Mouse (Mus musculus) NIH3T3 (cell line): Measurements from ENCODE around the gene Larp1.

Experiments
- DNase-seq: peaks from one replicate; pipeline ENCODE4 v3.0.0-alpha.2; 2012; ENCODE audit warnings: low read depth

Larp1 gene

DNA sequence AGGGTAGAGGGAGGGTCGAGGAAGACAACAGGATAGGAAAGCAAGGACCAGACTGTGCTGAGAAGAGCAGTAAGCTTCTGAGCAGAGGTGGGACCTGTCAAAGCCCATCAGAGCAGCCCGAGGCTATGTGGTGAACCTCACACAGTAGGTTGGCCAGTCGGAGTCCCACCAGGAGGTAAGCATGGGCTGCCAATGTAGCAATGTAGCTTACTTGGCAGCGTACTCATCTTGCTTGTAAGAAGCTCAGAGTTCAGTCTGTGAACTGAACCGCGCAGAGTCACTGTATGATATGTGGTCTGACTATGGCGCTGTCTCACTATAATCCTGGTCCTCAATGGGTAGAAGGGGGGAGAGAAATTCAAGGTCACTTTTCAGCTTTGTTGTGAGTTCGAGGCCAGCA, 5.7 kb upstream of the Larp1 start:
- DNase-seq = no peak

DNA sequence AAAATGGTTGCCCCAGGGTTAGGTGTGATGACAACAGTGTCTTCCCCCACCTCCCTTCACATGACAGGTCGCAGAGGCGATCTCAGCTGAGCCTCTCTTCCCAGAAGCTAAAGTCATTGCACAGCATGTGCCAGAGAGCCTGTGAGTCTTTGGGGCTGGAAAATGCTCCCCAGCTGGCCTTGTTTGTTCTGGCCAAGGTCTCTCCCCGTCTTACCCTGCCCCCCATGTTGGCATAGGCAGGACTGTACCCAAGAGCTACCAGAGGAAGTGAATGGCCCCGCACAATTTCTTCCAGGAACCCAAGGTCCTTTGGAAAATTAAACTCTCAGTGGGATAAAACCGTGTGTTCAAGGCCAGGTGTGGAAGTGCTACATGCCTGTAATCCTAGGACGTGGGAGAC, 5.1 kb upstream of the Larp1 start:
- no peak for DNase-seq

DNA sequence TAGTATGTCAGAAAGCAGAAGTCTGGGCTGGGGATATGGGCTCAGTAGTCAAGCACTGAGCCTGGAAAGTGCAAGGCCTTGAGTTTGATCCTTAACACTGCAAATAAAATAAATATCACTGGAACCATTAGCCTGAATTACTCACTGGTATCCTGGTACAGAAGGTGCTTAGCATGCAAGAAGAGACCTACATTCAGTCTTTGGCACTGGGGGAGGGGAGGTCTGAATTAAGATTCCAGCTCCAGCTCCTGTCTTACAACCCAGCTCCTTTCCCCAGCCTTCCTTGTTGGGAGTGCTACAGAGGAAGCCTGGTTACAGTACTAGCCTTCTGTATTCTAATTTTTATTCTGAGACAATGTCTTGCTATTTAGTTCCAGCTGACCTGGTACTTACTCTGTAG, 3.8 kb upstream of the Larp1 start:
- DNase-seq = no peak

DNA sequence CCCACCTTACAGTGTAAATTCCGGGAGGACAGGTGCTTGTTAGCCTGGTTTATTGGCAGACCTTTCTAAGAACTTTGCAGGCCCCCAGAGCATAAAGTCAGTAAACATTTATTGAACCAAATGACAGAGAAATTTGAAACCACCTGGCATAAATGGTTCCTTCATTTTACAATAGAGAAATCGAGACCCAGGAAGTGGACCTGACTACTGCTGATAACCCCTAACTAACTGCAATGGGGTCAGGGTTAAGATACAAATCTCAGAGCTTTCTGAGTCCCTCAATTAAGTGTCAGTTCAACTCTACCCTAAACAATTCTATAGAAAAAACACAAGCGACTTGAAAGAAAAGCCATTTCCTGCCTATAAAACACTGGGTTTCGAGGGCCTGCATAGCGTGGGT, 851 bp upstream of the Larp1 start:
- no peak for DNase-seq

DNA sequence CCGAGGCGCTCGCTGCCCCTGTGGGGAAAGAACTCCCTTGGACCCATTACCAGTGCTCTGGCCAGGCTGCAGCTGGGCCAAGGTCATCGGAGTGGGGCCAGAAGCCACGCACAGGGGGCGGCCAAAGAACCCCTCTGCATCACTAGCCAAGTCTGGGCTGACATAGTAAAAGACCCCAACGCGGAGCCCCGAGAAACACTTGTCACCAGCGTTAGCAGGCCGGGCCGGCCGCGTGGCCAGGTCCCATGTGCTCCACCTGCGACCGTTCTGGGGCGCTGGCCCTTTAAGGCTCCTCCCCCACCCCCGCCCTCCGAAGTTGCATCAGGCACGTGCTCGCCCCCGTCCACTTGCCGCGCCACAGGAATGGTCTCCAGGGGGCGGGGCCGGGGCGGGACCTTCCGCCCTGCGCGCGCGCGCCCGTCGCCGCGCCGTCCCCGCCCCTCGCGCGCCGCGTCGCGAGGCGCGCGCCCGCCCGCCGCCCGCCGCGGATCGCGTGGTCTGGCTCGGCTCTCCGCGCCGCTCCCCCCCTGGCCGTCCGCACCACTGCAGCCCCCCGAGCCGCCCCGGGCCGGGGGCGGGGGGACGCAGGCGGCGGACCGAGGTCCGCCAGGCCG, 320 bp upstream of the Larp1 start:
- peak; percentile 97 for DNase-seq

DNA sequence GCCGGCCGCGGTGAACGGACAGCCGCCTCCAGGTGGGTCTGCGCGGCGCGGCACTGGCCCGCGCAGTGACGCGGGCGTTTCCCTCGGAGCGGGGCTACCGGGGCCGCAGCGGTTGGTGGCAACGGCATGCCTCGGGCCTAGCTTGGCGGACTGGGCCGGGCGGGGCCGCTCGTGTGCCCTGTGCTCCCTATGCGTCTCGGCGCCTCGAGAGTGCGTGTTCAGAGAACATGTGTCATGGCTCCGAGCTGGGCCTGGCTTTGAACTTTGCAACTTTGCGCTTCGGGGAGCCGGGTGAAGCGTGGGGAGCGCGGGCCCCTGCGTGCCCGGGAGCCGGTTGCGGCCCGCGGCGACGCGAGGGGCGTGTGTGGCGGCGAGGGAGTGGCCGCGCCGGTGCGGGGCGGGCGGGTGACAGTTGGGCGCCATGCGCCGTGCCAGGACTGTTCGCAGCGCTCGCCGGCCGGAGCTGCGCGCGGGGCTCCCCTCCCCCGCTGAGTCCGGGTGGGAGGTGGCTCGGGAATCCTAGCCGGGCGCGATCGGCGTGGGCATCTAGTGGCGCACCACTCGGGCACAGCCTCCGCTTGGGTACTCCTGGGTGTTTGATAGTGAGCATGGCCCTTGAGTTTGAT, 765 bp downstream of the Larp1 start:
- DNase-seq = peak; percentile 66

DNA sequence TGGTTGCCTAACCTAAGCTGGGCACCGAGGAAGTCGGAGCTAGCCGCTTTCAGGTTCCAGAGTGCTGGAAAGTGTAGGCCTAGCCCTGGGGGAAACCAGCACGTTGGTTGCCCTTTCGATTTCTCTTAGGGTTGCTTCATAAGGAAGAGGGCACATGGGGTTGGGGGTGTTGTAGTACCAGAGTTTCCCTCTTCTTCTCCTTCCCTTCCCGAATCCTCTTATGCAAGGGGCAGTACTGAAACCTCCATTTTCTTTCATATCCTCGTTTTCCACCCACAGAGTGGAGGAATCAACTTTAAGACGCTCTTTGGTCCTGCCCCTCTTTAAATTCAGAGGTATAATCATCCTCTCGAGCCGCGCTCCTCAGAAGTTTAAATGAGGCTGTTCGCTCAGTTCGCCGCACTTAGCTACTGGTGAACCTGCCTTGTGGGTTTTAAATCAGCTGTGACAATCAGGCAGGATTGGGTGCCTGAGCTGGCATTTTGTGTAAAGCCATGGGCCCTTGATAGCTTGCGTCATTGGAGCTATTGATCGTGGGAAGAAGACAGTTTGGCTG, 1.4 kb downstream of the Larp1 start:
- DNase-seq = peak; percentile 47

DNA sequence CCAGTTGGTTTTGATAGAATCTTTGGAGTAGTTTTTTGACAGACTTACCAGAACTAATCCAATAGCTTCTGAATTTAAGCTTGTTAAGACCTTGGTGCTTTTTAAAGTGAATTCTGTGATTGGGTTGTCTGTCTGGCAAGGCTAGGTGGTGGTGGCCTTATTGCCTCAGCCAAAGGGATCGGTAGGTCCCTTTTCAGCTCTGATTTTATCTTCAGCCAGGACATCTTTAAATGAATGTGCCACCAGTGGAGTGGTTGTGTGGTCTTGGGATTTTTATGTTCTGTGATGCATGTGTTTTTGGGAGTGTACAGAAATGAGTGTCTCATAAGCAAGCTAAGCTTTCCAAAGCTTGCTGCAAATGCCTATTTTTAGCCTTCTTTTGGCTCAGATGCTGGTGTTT, 2.1 kb downstream of the Larp1 start:
- peak; percentile 44 for DNase-seq

DNA sequence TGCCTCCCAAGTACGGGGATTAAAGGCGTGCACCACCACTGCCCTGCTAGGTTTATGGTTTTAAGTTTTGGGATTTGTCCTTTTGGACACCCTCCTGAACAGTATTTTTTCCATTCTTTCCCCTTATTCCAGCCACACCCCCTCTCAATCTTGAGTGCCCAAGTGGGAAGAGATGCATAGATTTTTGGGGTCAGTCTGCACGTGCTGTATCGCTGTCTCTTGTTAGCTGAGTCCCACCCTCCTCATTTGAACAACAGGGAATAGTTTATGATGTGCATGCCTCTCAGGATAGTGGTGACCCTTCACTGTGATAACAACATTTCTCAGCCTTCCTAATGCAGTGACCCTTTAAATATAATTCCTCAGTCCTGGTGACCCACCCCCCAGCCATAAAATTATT, 2.9 kb downstream of the Larp1 start:
- DNase-seq = no peak

DNA sequence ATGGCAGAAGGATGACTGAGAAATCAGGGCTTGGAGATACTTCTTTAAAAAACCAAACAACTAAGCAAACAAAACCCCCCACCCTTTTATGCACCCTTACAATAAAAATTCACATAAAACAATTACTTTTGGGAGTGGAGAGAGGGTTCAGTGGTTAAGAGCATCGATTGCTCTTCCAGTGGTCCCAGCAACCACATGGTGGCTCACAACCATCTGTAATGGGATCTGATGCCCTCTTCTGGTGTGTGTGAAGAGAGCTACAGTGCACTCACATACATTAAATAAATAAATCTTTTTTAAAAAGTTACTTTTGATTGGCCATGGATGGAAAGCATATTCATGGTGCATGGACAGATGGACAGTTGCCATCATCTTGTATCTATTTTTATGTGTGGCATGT, 3.8 kb downstream of the Larp1 start:
- no peak for DNase-seq

DNA sequence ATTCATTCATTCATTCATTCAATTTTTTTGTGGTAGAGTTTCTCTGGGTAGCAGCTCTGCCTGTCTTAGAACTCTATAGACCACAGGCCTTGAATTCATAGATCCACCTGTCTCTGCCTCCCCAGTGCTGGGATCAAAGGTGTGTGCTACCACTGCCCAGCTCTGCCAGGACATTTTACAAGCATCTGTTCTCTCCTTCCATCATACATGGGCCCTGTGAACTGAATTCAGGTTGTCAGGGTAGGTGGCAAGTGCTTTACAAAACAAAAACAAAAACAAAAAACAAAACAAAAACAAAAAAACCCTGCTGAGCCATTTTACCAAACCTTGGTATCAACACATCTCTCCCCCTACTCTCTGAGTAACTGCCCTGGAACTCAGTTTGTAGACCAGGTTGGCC, 4.2 kb downstream of the Larp1 start:
- no peak for DNase-seq

DNA sequence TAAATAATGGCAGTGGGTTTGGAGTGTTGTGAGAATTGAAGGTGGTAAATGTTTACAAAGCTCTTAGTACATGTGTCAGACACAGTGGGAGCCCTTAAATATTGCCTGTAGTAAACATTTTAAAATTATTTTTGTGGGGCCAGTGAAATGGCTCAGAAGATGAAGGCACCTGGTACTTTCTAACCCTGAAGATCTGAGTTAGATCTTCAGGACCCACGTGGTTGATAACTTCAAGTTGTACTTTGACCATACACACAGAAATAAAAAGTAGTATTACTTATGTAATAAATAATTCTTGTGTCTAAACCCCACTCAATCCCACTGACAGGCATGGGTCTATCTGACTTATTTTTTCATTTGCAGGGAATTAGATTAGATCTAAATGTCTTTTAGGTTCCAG, 5.7 kb downstream of the Larp1 start:
- DNase-seq = no peak

DNA sequence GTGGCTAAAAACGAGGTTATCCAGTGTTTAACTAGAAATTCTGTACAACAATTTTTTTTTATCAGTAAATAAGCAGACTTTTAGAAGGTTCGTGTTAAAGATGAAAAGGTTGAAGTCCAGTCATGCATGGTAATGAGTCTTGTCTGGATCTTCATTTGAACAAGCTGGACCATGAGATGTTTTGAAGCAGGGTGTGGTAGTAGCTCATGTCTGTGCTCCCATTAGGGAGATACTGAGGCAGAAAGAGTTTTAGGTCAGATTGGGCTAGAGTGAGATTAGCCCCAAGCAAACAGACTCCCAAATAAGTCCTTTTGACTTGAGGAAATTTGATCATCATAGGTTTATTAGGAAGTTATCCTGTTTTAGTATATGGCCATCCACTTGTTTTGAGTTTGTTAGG, 6.5 kb downstream of the Larp1 start:
- DNase-seq = no peak

DNA sequence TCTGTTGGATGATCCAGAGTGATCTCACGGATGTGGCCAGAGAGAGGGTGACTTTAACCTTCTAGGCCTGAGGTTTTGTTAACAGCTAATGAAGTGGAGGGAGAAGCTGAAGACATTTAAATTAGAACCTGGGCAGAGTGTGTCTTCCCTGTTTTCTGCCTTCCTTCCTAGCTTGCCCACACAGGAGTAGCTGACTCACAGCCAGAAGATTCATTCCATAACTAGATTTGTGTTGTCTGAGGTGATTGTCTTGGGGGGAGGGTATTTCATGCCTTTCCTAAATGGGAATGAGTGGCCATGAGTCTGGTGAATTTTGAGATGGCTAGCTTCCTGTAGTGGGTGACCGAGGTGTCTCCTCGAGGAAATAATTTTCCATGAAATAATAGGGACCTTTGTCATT, 7.5 kb downstream of the Larp1 start:
- DNase-seq = no peak

DNA sequence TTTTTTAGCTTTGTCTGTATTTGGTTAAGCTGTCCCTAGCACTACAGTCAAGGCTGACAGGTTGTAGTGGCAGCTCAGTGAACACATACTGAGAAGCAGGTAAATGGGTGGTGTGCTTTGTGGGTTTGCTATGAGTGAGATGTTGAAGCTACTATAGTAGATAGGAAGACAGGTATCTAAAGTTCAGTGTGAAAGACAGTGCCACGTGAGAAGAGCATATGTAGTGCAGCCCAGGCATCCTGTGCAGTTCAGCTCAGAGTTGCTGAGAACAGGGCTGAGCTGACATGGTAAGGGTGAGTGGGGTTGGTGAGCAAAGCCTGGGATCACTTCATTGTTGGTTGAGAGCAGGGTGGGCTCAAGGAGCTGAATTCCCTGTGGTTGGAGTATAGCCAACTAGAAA, 8.6 kb downstream of the Larp1 start:
- no peak for DNase-seq

DNA sequence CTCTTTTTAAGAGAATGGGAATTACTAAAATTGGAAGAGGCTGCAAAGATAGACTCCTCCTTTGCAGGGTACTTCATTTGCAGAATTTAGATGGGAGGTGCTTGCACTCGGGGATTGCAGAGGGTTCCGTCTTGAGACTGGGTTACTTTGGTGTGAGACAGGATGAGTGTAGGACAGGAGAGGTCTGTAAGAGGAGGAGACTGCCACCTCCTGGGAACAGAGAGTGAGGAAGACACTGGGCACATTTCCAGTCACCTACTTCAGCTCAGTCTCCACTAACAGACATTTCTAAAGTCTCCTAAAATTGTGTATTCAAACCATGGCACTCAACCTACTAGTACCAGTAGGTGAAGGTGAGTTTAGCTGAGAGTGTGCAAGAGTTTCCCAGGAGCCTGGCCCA, 9.4 kb downstream of the Larp1 start:
- DNase-seq = peak; percentile 39

DNA sequence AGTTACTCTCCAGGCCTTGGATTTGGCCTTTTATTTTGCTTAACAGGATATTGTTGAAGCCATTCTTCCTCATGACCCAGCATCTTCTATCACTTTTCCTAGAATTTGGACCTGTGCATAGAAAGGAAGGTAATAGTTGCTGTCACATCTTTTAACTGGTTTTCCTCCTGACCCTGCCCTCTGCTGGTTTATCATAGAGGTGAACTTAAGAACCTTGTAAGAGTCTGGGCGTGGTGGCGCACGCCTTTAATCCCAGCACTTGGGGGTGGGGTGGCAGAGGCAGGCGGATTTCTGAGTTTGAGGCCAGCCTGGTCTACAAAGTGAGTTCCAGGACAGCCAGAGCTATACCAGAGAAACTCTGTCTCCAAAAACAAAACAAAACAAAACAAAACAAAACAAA, 9.8 kb downstream of the Larp1 start:
- DNase-seq = no peak

DNA sequence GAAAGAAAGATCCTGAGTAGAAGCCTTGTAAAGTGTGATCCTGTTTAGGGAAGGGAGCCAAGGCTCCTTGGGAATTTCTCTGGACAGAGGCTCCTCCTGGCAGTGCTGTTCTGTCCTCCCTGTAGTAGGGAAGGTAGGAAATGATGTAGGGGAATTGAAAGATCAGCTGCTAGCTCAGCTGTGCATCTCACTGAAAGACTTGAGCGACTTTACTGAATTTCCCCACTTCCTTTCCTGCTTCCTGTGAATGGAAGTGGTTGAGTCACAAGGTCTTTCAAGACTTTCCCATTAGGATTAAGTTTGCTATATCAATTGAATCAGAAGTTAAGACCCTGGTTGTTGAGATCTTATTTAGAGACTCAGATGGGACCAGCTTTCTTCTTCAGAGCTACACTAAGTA, 12.2 kb downstream of the Larp1 start:
- no peak for DNase-seq

DNA sequence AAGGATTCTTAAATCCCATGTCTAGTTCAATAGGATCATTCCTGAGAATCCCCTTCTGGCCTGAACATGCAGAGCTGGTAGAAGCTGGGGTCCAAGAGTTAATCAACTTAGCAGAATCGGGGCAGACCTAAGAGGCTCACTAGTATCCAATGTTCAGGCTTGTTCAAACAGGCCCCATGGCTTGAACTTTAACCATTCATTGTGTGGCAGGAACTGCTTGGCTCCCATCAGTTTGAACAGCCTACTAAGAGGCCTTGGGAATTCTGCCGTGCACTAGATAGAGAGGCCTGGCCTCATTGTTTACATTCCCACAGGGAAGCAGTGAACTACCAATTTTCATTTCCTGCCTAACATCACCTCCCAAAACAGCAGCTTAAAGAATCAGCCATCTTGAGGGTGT, 12.8 kb downstream of the Larp1 start:
- DNase-seq = no peak

DNA sequence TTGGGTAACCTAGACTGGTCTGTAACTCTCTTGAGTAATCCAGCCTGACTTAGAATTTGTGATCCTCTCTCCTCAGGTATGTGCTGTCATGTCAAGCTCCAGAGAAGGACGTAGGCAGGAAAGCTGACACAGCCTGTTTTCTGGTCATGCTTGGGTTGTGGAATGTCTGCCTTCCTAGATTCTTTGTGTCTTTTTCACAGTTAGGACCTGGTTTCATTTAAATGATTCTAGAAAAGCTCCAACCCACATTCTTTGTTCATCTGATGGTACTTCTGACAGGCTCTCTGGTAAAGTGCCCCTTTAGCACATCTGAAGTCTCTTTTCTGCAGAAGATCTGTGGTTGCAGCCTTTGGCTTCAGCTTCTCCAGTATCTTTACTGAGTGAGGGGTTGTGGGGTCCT, 15.4 kb downstream of the Larp1 start:
- DNase-seq = peak; percentile 12

DNA sequence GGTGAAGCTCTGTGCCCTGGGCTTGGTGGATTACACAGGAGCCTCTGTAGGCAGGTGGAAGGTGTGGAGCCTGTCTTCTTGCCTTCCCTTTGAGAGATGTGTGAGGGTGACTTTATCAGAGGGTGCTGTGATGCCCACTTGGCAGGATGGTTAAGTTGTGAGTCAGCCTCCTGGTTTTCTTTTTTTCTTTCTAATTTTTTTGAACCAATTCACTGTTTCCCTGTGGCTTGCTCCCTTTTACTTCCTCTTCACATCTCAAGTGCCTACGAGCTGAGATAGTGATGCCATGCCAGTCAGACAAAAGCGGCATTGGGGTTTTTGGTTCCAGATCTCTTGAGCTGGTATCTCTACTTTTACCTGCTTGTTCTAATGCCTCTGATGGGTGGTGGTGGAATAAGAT, 15.8 kb downstream of the Larp1 start:
- DNase-seq = peak; percentile 51

DNA sequence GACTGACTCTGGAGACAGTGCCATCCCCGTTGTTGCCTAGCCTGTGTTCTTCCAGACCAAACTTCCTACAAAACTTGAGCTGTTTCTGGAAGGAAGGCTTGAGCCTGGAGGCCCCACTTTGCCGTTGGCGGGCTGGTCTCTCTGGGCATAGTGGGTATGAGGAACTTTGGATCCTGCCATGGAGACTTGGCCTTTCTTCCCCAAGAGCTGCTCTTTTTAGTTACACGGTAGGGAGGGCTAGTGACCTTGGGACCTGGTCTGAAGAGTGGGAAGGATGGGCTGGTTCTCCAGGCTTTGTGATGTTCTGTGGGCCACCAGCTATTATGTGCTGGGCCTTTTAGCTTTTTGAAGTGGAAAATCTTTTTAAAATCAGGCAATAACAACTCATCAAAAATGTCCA, 17.0 kb downstream of the Larp1 start:
- no peak for DNase-seq

DNA sequence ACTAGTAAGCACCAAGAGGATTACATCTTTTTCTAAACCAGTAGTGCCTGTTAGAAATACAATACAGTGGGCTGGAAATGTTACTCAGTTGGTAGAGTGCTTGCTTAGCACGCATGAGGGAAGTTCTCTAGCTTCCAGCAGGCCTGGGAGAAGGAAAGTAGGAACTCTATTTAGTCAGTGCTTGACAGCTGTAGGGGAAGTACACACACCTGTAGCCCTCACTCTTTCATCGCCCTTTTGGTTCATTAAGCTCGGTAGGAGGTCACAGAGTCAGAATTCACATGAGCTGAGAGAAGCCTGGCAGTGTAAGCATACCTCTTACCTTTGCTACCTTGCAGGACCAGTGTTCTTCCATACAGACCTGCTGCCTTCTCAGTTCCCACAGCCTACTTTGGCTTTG, 17.5 kb downstream of the Larp1 start:
- no peak for DNase-seq

DNA sequence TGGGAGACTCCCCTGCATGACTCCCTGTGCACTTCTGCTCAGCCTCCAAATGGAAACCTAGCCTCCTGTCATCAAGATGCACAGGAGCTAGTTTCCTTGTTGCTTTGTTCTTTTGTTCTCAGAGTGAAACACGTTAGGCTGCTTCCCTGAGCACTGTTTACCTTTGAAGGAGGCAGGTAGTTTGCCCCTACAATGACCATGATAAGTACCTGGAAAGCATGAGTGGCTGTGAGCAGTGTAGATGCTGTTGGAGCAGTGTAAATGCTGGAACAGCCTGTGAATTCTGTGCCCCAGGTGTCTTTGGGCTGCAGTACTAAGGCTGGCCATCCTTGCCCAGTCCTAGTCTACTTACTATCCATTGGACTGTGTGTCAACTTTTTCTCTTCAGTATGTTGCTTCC, 18.0 kb downstream of the Larp1 start:
- DNase-seq = no peak
